Mouse (Mus musculus) forebrain, embryonic 11.5 days (tissue): Measurements from ENCODE around the gene Plk5. TPM values are rescaled to one million over a fixed set of nuclear protein-coding genes. Genes with fewer than 3 reads are reported as not detected.
A peak's percentile ranks its signal among the peaks of the same experiment; 100 is the strongest.

ENCODE experiments used
- ATAC-seq: fragments of 200-750 bp; cut with Nextera tagmentation; replicated peaks from 2 replicates; pipeline ENCODE4 v1.8.0; 2017; ENCODE audit warnings: moderate TSS enrichment; ENCODE audit not compliant: low FRiP score
- DNase-seq: peaks from one replicate; pipeline ENCODE4 v3.0.0-alpha.2; 2017; ENCODE audit warnings: low spot score
- H3K27ac ChIP-seq: fragments of 300-500 bp; sonication (generic); 2 replicates; pipeline ENCODE4 v1.5.1; 2014; ENCODE audit warnings: low read depth, low read length
- H3K27me3 ChIP-seq: fragments of 300-500 bp; sonication (generic); 2 replicates; pipeline ENCODE4 v1.6.1; 2014; ENCODE audit warnings: mild to moderate bottlenecking, low read length, mixed read lengths; ENCODE audit not compliant: control insufficient read depth, insufficient read depth
- H3K36me3 ChIP-seq: fragments of 300-500 bp; sonication (generic); 2 replicates; pipeline ENCODE4 v1.6.1; 2014; ENCODE audit warnings: mild to moderate bottlenecking, low read length, moderate library complexity, mixed read lengths; ENCODE audit not compliant: control insufficient read depth, insufficient read depth
- H3K4me1 ChIP-seq: fragments of 300-500 bp; sonication (generic); replicated peaks from 2 replicates; pipeline ENCODE4 v1.6.1; 2014; ENCODE audit warnings: low read length, mixed read lengths; ENCODE audit not compliant: control insufficient read depth, insufficient read depth
- H3K4me2 ChIP-seq: fragments of 300-500 bp; sonication (generic); 2 replicates; pipeline ENCODE4 v1.6.1; 2014; ENCODE audit warnings: low read depth, mild to moderate bottlenecking, low read length, moderate library complexity, mixed read lengths; ENCODE audit not compliant: severe bottlenecking
- H3K4me3 ChIP-seq: fragments of 300-500 bp; sonication (generic); 2 replicates; pipeline ENCODE4 v1.5.1; 2014; ENCODE audit warnings: low read depth, low read length
- H3K9ac ChIP-seq: fragments of 300-500 bp; sonication (generic); 2 replicates; pipeline ENCODE4 v1.6.1; 2014; ENCODE audit warnings: low read length
- H3K9me3 ChIP-seq: fragments of 300-500 bp; sonication (generic); 2 replicates; pipeline ENCODE4 v1.6.1; 2016; ENCODE audit warnings: low read length, mixed read lengths; ENCODE audit not compliant: control insufficient read depth
- WGBS: fragments of 180-500 bp; shearing (Covaris S2); extraction: QIAGEN DNeasy Blood & Tissue Kit; methylation state at CpG from one replicate; pipeline ENCODE4 v1.1.7; 2014; 5-methylcytosine and 5-hydroxymethylcytosine counted together
- polyA plus RNA-seq: library from polyadenylated mRNA; unstranded; fragments of >200 nt; fragmentation: Nextera tagmentation; extraction: Ambion mirVana; gene quantifications from 2 replicates; pipeline ENCODE4 v1.2.1, GENCODE M21; 2014

The Plk5 gene
- polyA plus RNA-seq, 1 experiment from 2014 or later = 0.36 TPM

DNA sequence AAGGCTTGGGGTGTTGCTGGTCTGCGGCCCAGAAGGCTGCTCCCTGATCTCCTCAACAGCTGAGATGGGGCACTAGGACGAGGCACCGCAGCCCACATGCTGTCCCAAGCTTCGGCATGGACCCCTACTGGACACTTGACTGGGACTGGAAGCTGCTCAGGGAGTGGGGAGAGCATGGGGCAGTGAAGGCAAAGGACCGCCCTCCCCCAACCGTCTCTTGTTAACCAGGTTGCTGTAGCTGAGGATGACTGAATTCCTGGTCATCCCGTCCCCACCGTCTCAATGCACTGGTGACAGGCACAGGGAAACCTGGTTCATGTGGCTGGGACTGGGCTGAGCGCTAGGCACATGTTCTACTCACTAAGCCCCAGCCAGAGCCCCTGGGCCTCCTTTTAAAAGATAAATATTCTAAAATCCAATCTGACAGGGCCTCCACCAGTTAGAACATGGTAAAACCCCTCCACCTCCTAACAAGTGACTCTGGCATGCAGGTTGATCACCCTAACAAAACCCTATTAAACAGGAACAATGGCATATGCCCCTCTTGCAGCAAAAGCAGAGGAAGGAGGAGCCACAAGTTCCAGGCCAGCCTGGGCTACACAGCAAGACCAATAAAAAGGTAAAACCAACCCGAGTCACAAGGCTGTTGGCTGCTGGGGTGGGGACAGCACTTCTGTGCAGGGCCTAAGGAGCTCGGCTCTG, 40.7 kb downstream of the Plk5 start:
- H3K4me3 ChIP-seq = peak overlapping the region; percentile 79
- H3K4me2 ChIP-seq = peak overlapping the region; percentile 64; the same call in 1 of the 2 replicates
- 91% methylated on average over 11 of the region's 11 CpGs for WGBS
- DNase-seq = no peak
- H3K36me3 ChIP-seq = peaks cover 25% of the 10 kb centered on the region
- peak overlapping the region; percentile 97 for H3K9ac ChIP-seq
- peaks cover 17% of the 10 kb centered on the region for H3K4me1 ChIP-seq
- peak overlapping the region; percentile 98; the same call in 1 of the 2 replicates for H3K27ac ChIP-seq
- no peaks in the 10 kb centered on the region for H3K27me3 ChIP-seq
- ATAC-seq = no peak
- no peaks in the 10 kb centered on the region for H3K9me3 ChIP-seq

DNA sequence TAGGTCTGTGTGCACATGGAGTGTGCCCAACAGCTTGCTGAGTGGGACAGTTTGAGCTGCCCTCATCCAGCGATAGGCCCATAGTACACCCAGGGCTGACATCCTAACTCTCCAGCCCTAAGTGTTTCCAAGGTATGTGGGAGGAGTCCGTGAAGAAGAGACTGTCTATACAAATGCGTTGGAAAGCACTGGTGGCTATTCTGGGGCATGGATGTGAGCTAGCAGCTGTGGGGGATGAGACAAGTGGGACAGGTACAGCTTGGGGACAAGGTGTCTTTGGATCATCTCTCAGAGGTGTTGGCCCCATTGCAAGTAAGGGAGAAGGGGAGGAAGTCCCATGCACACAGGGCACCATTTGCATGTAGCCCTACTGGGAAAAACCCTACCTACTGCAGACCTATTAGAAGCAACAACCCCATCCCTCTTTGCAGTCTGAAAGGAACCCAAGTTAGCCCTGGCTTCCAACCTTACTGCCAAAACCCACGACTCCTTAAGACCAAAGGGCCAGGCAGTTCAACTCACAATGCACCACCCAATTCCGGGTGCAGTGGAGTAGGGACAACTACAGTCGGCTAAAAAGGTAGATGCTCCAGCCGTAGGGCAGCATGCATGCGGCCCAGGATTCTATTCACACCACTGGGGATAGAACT, 41.4 kb downstream of the Plk5 start:
- Histone ChIP-seq H3K4me2 (peak overlapping the region; percentile 64), H3K9ac (peak overlapping the region; percentile 97), H3K9me3 (no peaks in the 10 kb centered on the region), H3K4me1 (peaks cover 17% of the 10 kb centered on the region), H3K27ac (peak overlapping the region; percentile 98; the same call in 1 of the 2 replicates), H3K36me3 (peaks cover 18% of the 10 kb centered on the region), H3K4me3 (peak overlapping the region; percentile 79), H3K27me3 (no peaks in the 10 kb centered on the region)
- DNase-seq (no peak), ATAC-seq (no peak)
- WGBS = 53% methylated on average over 8 of the region's 8 CpGs

DNA sequence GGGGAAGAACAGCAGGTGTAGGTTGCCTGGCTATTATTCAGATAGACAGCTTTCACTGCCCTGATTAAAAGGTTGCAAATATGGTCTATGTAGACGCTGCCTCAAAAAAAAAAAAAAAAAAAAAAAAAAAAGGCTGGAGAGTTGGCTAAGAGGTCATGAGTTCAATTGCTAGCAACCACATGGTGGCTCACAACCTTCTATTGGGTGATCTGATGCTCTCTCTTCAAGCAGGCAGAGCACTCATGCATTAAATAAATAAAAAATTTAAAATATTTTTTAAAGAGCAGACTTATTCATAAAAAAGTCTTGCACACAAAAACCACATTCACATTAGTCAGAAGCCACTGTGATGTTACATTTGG, 41.9 kb downstream of the Plk5 start:
- H3K4me1 ChIP-seq = peaks cover 17% of the 10 kb centered on the region
- peak overlapping the region; percentile 98 for H3K27ac ChIP-seq
- no peaks in the 10 kb centered on the region for H3K9me3 ChIP-seq
- H3K4me3 ChIP-seq = peak overlapping the region; percentile 79
- ATAC-seq = no peak
- peak overlapping the region; percentile 97 for H3K9ac ChIP-seq
- no peak for DNase-seq
- WGBS = 0% methylated on average over 1 of the region's 1 CpGs
- peak overlapping the region; percentile 64 for H3K4me2 ChIP-seq
- peaks cover 17% of the 10 kb centered on the region for H3K36me3 ChIP-seq
- H3K27me3 ChIP-seq = no peaks in the 10 kb centered on the region

DNA sequence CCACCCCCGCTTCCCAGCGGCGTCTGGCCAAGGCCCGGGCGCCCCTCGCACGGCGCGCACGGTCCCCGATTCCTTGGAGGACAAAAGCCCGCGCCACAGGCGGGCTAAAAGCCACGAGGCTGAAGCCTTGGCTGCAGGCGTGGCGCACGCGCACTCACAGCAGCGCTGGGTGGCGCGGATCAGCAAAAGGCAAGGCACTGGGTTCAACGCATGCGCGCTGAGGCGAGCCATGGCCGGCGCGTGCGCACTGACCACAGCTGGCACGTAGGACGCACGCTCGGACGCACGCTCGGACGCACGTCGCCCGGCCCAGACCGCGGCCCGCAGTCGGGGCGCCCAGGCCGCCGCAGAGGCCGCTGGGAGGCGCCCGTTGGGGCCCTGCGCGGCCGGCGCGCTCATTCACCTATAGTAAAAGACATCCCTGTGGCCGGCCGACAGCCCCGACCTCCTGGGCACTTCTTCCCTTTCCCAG, 42.5 kb downstream of the Plk5 start:
- Histone ChIP-seq H3K9me3 (peaks cover 3% of the 10 kb centered on the region; the same call in 1 of the 2 replicates), H3K4me1 (peaks cover 17% of the 10 kb centered on the region), H3K9ac (peak overlapping the region; percentile 97), H3K4me2 (peak overlapping the region; percentile 64), H3K27ac (peak overlapping the region; percentile 98), H3K4me3 (peak overlapping the region; percentile 79), H3K27me3 (no peaks in the 10 kb centered on the region), H3K36me3 (peaks cover 18% of the 10 kb centered on the region)
- peak; percentile 87 for ATAC-seq
- peak; percentile 100 for DNase-seq
- under 1% methylated on average over 59 of the region's 59 CpGs for WGBS

DNA sequence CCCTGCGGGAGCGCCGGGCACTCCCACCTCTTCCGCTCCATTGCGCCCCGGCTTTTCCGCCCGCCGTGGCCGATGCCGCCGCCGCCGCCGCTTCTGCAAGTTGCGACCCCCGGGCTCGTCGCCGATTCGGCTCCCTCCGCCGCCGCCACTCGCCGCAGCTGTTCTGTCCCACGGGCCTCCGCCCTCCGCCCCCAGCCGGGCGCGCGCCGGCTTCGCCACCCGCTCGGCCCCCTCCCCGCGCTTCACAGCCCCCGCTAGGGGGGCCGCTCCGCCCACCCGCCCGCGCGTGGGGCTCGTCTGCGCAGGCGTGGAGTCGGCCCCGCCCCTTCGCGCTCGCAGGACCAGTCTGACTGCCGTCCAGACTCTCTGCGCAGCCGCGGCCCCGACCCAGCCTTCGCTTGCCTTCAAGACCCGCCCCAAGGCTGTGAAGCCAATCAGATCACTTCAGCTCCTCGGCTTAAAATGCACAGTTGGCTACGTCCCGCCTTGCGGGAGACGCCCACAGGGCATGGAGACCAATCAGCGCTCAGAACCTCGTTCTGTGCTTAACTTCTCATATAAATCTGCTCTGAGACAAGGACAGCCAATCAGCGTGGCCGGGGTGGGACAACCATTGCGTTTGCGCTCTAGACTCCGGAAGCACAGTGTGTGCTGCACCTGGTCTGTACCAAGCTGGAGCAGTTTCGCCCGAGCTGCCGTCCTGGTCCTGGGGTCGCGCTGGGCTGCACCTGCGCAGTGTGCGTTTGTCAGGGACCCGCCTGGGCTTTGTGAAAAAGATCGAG, 43.1 kb downstream of the Plk5 start, which contains the start of gene Mbd3:
Gene Mbd3, minus strand, starts transcription at position 360 of the 782 bp plus-strand sequence.
- no peaks in the 10 kb centered on the region for H3K27me3 ChIP-seq
- H3K4me2 ChIP-seq = peak within 1 kb of the TSS; percentile 64
- H3K4me1 ChIP-seq = peaks cover 17% of the 10 kb centered on the region
- peak; percentile 100 for DNase-seq
- peaks cover 13% of the 10 kb centered on the region for H3K36me3 ChIP-seq
- WGBS = under 1% methylated on average over 82 of the region's 82 CpGs
- ATAC-seq = peak; percentile 95
- H3K9me3 ChIP-seq = peaks cover 3% of the 10 kb centered on the region; the same call in 1 of the 2 replicates
- H3K27ac ChIP-seq = peak within 1 kb of the TSS; percentile 98
- peak within 1 kb of the TSS; percentile 79 for H3K4me3 ChIP-seq
- peak within 1 kb of the TSS; percentile 97 for H3K9ac ChIP-seq

DNA sequence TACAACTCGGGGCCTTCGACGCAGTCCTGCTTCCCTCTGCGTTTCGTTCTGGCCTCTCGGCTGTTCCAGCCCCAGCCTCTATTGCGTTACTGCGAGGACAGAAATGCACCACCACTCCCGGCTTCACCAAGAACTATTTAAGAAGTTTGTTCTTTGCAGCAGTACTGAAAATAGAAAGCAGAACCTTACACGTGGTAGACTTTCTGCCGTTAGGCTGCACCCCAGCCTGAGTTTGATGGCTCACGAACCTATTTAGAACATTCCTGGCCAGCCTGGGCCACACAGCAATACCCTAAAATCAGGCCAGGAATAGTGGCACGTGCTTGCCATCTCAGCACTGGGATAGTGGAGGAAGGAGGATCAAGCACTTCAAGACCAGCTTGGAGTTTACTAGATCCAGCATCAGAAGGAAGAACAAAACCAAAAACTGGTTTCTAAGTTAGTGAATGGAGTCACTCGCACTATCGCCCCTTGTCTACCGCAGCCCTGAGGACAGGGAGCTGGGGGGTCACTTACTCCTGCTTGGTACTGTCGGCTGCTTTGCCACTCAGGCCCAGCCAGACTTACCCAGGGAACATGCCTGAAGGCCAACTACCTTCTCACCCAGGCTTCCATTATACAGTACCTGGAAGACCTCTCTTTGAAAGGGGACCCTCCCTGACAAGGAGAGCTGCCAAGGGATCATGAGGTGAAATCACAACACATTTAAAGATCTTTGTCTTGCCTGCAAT, 43.9 kb downstream of the Plk5 start:
- H3K4me3 ChIP-seq = peak overlapping the region; percentile 79
- peaks cover 8% of the 10 kb centered on the region for H3K36me3 ChIP-seq
- peak overlapping the region; percentile 85 for H3K27ac ChIP-seq
- H3K4me1 ChIP-seq = peaks cover 17% of the 10 kb centered on the region
- H3K9ac ChIP-seq = peak overlapping the region; percentile 97
- DNase-seq (no peak), ATAC-seq (no peak)
- H3K9me3 ChIP-seq = peaks cover 3% of the 10 kb centered on the region; the same call in 1 of the 2 replicates
- peak overlapping the region; percentile 64 for H3K4me2 ChIP-seq
- 14% methylated on average over 17 of the region's 17 CpGs for WGBS
- no peaks in the 10 kb centered on the region for H3K27me3 ChIP-seq

DNA sequence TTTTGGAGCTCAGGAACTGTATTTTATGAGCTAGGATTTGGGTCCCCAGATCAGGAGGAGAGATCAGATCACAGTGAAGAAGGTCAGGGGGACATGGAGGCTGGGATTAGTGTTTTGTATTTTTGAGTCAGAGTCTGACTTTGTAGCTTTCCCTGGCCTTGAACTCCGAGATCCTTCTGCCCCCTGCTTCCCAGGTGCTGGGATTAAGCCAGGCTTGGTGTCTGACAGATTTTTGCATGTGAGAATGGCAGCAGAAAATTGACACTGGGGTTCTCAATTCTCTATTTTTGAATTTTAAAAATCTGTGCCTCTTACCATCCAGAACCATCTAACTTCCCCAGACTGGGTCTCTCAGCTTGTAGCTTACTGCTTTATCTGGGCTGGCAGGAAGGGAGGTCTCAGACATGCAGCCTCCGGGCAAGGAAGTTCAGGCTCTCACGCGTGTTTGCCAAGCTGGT, 44.5 kb downstream of the Plk5 start:
- H3K27me3 ChIP-seq = no peaks in the 10 kb centered on the region
- ATAC-seq (no peak), DNase-seq (no peak)
- H3K9ac ChIP-seq = peak overlapping the region; percentile 97; the same call in 1 of the 2 replicates
- 85% methylated on average over 4 of the region's 4 CpGs for WGBS
- H3K36me3 ChIP-seq = peaks cover 8% of the 10 kb centered on the region
- H3K4me1 ChIP-seq = peaks cover 21% of the 10 kb centered on the region
- H3K9me3 ChIP-seq = peaks cover 3% of the 10 kb centered on the region; the same call in 1 of the 2 replicates
- no peak overlapping the region for H3K4me3 ChIP-seq
- H3K4me2 ChIP-seq = peak overlapping the region; percentile 64; the same call in 1 of the 2 replicates
- H3K27ac ChIP-seq = peak overlapping the region; percentile 85; the same call in 1 of the 2 replicates
